Mouse (Mus musculus) forelimb bud, embryonic 11.5 days (tissue): ENCODE measurements around the gene Id2.

Experiments used
- DNase-seq: peaks from one replicate; pipeline ENCODE4 v3.0.0-alpha.2; 2012; ENCODE audit warnings: low read depth, low spot score

The Id2 gene

GRCm38 (mm10) chr12:25108865-25109264 lies 11.9 kb upstream of the Id2 start:
- no peak for DNase-seq

GRCm38 (mm10) chr12:25104541-25104940 lies 7.6 kb upstream of the Id2 start:
- DNase-seq = no peak

- no peak for DNase-seq
Measured at GRCm38 (mm10) chr12:25103911-25104310, 7.0 kb upstream of the Id2 start.

DNA sequence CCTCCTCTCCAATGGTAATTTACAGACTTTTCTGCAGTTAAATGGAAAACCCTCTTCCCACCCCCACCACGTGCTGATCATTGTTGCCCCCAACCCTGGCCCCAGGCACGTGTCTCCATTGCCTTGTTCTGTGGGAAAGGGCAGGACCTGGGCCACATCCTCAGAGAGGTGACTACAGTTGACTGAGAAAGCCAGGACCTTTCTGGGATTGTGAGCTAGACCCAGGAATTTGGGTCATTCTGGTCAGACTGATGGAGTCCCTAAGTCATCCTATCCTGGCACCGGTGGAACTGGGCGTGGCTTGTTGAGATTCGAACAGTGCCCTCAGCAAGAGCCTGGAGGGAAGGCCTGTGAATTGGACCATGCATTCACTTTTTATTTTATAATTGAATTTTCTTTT lies 4.4 kb upstream of the Id2 start:
- DNase-seq = no peak

GRCm38 (mm10) chr12:25100411-25101217 lies 3.7 kb upstream of the Id2 start:
- DNase-seq = peak; percentile 85

- DNase-seq = peak; percentile 59
Measured at GRCm38 (mm10) chr12:25099563-25100408, 2.8 kb upstream of the Id2 start.

GRCm38 (mm10) chr12:25099313-25099562 lies 2.3 kb upstream of the Id2 start:
- peak; percentile 83 for DNase-seq

DNA sequence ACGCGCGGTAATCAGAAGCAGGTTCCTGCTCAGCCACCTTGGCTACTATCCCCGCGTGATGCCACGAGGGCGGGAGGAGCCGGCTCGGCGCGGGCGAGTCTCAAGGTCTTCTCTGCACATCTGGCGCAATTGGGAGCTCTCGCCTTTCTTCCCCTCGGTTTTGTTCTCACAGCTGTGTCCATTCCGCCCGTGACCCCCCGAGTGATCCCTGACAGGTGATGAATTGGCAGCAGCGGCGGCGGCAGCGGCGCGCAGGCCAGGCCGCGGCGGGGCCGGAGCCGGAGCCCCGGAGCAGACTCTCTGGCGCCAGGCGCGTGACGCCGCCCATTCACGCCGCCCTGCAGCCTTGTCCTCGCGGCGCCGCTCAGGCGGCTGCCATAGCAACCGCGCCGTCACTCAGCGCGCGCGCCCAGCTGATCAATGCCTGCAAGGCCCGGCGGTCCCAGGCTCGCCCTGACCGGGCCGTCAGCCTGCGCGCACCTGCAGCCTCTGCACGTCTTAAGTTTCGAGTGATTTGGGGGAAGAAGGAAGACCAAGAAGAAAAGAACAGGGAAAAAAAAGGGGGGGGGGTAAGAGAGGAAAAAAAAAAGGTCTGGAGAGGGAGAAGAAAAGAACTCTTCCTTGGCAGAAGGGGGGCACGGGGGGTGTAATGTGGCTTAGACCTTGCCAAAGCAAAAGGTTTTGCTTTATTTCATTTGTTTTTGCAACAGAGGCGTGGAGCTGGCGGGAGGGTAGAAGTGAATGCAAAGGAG lies 1.8 kb upstream of the Id2 start:
- DNase-seq = peak; percentile 96

- DNase-seq = peak; percentile 57
Measured at GRCm38 (mm10) chr12:25098161-25098550, 1.2 kb upstream of the Id2 start.

DNA sequence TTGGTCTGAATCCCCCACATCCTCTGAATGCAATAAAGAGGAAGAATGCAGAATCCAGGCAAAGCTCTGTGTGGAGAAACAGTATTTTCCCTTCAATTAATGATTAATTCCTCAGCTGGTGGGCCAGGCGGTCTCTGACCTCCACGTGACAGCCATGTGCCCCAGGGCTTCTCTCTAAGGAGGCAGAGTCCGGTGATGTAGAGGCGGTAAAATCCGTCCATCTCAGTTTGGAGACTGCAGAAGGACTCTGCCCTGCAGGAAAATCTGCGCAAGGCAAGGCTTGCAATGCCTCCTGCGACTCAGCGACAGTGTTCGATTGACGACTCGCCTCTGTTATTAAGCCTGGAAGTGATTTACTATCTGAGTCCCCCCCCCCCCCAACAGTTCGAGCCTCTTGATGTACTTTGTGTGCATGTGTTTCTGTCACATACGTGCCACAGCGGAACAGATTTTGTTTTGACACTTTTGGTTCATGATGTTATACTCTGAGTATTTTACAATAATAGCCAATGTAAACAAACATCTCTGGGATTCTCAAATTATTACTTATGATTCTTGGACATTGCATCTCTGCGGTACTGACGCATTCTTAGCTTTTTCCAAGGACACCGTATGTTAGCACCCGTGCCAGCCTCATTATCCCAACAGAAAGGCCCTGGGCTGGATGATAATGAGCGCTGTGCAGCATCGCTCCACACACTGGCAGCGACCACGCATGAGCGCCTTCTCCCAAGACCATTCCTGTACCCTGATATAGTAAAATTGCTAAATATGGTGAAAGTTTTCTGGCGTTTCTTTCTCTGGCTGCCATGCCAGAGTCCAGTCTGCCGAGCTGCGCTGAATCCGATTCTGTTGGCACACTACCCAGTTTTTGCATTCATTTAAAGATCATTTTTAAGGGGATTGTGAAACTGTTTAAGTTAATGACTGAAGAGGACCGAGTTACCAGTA lies 545 bp upstream of the Id2 start:
- peak; percentile 63 for DNase-seq

- DNase-seq = no peak
Measured at GRCm38 (mm10) chr12:25096640-25097051, 294 bp downstream of the Id2 start.

DNA sequence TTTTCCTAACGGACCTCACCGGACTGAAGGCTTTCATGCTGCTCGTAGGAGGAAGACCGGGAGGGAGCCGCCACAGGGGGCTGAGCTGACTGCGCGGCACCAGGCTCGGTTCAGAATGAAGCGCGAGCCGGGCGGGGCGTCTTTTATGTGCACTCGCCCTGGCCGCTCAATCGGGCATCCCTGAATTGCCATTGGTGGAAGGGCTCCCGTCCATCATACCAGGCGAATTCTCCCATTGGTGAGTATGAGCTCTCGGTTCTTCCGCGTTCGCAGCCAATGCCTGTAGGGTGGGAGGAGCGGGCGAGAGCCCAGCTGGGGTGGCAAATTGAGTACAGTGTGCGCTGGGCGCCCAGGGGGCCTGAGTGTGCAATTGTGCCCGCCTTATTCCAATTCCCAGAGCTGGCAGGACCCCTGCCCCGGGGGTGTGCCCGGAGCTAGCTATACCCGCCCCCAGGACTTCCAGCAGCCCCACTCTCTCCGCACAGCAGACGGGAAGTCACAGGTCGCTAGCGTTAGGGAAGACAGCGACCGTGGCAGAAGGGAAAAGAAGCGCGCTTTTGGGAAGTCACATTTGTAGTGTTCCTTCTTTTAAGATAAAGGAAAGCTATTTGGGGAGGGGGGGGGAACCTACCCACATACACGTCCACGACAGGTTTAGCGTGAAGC lies 833 bp downstream of the Id2 start:
- peak; percentile 98 for DNase-seq

GRCm38 (mm10) chr12:25095538-25095937 lies 1.4 kb downstream of the Id2 start:
- DNase-seq = no peak

DNA sequence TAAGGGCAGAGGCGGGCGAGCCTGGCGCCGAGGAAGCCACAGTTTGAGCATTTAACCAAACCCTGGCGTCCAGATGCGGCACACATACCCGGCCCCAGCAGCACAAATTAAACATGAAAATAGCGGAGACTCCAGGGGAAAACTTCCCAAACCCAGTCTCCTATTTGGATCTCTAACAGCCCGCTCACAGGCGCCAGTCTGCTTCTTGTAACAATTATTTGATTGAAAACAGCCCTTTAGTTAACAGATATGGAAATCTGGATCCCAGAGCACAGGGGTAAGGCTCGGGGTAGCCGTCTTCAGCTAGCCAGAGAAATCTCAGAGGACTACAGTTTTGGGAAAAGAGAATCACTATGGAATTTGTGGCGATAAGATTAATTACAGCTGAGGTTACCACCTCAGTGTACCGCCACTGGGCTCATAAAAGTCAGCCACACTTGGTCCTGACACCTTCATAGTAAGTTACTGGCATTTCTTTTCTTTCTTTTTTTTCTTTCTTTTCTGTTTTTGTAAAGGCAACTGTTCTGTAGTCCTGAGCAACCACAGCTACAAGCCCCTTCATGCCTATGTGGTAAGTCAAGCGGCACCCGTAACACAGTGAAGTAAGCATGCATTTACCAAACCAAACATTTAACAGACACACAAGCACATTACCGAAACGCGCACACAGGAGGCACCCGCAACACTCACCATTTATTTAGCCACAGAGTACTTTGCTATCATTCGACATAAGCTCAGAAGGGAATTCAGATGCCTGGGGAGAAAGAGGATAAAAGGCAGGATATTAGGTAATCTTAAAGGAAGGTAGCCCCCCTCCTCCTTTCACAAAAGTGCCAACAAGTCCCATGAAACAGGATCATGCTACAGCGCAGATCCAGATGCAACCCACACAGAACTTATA lies 2.1 kb downstream of the Id2 start:
- peak; percentile 62 for DNase-seq

DNA sequence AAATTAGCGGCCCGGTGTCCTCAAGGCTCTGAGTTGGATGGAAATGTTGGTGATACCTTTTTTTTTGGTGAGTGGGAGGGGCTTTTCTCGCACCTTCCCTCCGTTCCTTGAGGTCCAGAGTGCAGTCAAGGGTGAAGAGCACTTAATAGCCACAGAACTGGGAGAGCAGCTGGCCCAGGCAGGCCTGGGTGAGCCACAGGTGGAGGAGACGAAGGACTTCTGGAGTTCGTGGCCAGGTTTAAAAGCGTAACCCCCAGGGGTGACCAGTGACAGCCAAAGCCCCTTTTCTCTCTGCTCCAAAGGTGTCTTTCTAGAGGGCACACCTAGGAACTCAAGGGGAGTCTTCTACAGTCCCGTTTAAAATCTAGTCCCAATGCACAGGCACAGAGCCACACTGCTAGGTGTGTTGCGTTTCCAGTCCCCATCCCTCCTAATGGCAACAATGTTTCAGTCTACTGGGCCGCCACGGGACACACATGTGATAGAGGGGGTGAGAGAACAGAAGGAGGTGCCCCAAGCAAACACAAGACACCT lies 3.6 kb downstream of the Id2 start:
- DNase-seq = no peak

GRCm38 (mm10) chr12:25092751-25093211 lies 4.2 kb downstream of the Id2 start:
- peak; percentile 74 for DNase-seq

DNA sequence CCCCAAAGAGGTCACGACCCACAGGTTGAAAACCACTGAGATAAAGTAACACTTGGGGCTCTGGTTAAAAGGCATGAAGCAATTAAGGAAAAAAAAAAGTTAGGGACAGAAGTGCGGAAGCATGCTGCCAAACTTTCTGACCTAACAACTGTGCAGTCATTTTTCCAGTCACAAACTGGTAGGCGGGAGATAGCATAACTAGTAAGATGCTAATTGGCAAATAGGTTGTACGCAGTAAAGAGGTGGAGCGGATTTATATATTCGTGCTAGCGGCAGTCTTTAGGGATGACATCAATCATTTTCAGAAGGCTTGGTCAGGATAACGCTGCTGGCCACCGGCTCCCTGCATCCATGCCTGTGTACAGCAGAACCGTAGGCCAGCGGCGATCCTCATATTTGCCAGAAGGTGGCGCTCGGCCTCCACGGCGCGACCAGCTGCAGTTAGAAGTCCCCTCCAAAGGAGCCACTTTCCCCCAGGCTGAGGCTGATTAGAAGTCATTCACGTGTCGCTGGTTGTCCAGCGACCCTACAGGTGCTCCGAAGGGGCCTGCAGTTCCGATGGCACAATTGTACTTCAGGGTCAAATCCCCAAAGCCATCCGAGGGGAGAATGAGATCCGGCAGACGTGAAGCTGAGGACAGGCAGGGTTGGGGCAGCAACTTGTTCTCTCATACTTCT lies 4.8 kb downstream of the Id2 start:
- DNase-seq = peak; percentile 91

DNA sequence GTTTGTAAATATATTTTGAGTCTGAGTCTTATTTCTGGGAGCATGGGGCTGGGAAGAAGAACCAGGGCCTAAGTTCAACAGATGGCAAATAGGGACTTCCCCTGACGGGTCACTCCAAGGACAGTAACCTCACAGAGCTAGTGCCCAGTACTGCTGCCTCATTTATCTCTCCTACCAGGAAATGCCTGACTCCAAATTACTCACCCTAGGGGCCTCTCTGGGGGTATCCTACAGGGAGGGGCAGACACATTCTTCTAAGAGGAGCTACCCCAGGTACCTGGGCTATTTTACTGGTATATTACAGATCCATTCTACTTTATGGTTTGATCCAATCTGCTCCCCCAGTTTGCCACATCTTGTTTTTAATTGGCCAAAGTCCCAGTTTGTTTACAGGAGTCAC lies 7.5 kb downstream of the Id2 start:
- no peak for DNase-seq

DNA sequence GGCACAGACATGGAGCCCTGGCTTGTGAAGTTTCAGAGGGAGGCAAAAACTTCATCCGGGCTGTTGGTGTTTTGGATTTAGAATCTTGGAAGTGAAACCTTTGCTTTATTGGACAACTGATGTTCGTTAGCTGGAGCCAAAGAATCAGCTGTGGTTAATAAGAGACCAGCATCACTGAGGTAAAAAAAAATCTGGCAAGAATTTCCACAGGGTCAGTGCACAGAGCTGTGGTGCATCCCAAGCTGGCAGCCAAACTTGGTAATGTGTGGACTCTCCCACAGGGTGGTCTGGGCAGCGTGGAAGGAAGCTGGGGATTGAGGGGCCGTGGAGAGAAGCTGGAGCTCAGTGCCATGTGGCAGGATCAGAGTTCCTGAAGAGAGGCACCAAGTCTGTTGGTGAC lies 10.0 kb downstream of the Id2 start:
- no peak for DNase-seq
